Mouse (Mus musculus): ENCODE data around the gene Cyp3a59. TPM values are rescaled to one million over a fixed set of nuclear protein-coding genes. Genes with fewer than 3 reads are reported as not detected.
"Not testable (repeated sequence)": the region's sequence is repeated elsewhere in the genome, so short reads cannot be mapped to it uniquely, and the experiment has no call there.

Gene Cyp3a59
- not detected in 2 replicates for polyA plus RNA-seq (2015; fragmentation: Nextera tagmentation; extraction: Ambion mirVana)

DNA sequence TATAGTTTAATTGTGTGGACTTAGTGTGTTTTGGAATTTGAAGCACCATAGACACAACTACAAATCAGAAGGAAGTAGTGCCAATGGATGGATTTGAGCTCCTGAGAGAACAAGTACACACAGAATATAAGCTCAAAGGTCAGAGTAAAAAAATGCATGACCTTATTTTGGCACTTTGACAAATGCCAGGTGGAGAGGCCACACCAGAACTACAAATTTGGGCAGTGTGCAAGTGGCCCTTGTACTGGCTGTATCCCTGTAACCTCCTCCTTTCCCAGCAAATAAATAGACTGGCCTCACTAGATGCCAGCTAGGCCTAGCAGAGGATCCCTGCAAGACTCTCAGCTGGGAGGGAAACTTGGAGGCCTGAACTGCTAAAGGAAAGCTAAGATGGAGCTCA lies at the start of gene Cyp3a59:
TSS of gene Cyp3a59 (plus strand) at position 313 of the 400 bp plus-strand sequence.
- not testable (repeated sequence) for H3K4me1 ChIP-seq; H3K9ac ChIP-seq; H3K36me3 ChIP-seq; H3K27me3 ChIP-seq; H3K9me3 ChIP-seq (replicated peaks); H3K27ac ChIP-seq (replicated peaks); H3K4me3 ChIP-seq (replicated peaks); H3K4me2 ChIP-seq (replicated peaks); ATAC-seq (ENCODE audit: insufficient number of reproducible peaks, low FRiP score, low TSS enrichment, low read depth)

DNA sequence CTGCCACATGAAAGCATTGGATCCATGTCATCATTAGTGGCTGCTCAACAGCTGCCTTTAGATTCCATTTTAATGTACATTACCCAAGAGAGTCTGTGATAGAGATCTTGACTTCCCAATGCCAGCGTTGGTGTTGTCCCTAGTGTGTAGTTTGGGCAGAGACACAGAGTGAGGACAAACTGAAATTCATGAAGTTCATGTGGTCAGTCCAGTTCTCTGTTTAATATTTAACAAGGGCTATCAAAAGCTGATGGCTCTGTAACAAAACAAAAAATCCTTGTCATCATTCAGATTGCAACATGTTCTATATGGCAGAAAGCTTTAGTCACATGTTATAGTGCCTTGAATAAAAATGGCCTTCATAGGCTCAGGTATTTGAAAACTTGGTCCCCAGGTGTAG lies 9.0 kb upstream of the Cyp3a59 start:
- Histone ChIP-seq H3K4me1 (no peaks in the 10 kb centered on the region), H3K36me3 (no peaks in the 10 kb centered on the region), H3K27ac (replicated peaks) (no peak overlapping the region), H3K9ac (no peak overlapping the region), H3K9me3 (replicated peaks) (0 out of 2 replicates have a peak, but pooled peaks cover 4% of the 10 kb centered on the region), H3K4me2 (replicated peaks) (no peak overlapping the region), H3K4me3 (replicated peaks) (no peak overlapping the region), H3K27me3 (no peaks in the 10 kb centered on the region)
- 55% methylated on average over 1 of the region's 1 CpGs for WGBS
- no peak for ATAC-seq (ENCODE audit: insufficient number of reproducible peaks, low FRiP score, low TSS enrichment, low read depth)

DNA sequence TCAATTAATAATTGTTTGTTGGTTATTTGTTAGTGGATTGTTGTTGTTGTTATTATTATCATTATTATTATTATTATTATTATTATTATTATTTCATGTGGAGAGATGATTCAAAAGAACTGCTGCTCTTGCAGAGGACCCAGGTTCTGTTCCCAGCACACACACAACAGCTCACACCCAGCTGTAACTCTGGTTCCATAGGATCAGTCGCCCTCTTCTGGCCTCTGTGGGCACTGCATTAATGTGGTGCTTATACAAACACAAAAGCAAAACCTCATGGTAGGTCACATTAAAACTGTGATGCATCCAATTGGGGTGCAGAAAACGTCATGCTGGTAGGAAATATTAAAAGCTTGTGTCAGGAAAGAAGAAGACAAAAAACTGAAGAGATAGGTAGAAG lies 68.8 kb downstream of the Cyp3a59 start:
- no peak overlapping the region for H3K27ac ChIP-seq (replicated peaks)
- no peaks in the 10 kb centered on the region for H3K9me3 ChIP-seq (replicated peaks)
- H3K4me3 ChIP-seq (replicated peaks), result no peak overlapping the region
- 37% methylated on average over 2 of the region's 2 CpGs for WGBS
- ATAC-seq (ENCODE audit: insufficient number of reproducible peaks, low FRiP score, low TSS enrichment, low read depth), result no peak
- no peak overlapping the region for H3K9ac ChIP-seq
- H3K4me1 ChIP-seq, result no peaks in the 10 kb centered on the region
- H3K27me3 ChIP-seq, result no peaks in the 10 kb centered on the region
- no peaks in the 10 kb centered on the region for H3K36me3 ChIP-seq
- H3K4me2 ChIP-seq (replicated peaks), result no peak overlapping the region

DNA sequence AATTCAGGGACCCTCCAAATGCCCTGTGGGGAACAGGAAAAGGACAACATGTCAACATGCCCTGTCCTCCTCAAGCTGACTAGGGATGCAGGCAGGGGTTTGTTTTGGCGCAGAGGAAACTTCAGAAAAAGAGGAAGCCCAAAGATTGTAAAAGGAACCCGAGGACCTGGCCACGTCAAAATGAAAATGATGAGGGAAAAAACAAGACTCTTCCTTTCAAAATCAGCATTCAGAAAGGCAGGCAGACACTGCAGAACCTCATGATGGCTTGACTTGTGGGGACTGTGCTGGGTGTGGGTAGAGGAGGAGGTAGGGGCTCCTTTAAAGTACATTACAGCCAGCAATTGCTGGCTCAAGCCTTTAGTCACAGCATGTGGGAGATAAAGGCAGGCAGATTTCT lies 71.4 kb downstream of the Cyp3a59 start:
- Histone ChIP-seq H3K27ac (replicated peaks) (no peak overlapping the region), H3K4me1 (no peaks in the 10 kb centered on the region), H3K9ac (no peak overlapping the region), H3K4me3 (replicated peaks) (no peak overlapping the region), H3K36me3 (no peaks in the 10 kb centered on the region), H3K4me2 (replicated peaks) (no peak overlapping the region), H3K27me3 (no peaks in the 10 kb centered on the region), H3K9me3 (replicated peaks) (no peaks in the 10 kb centered on the region)
- WGBS, result 67% methylated on average over 3 of the region's 3 CpGs
- ATAC-seq (ENCODE audit: insufficient number of reproducible peaks, low FRiP score, low TSS enrichment, low read depth), result no peak

DNA sequence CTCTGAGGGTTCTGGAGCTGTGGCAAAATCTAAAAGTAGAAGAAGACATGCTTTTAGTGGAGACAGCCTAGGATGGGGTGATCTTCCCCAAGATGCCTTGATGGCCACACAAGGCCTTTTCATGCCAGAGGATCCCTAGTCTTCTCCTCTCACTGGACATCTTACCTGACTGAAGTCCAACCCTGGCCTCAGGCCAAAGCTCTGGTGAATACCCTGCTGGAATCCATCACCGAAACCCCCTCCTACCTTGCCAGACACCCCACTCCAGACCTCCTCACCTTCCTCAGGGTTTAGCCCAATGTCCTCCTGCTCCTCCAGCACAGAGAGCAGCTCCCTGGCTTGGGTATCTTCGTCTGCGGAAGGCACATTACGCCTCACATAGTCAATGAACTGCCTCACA lies 79.3 kb downstream of the Cyp3a59 start:
- H3K4me1 ChIP-seq; H3K27me3 ChIP-seq; H3K36me3 ChIP-seq; ATAC-seq (ENCODE audit: insufficient number of reproducible peaks, low FRiP score, low TSS enrichment, low read depth); H3K9ac ChIP-seq; H3K27ac ChIP-seq (replicated peaks); H3K9me3 ChIP-seq (replicated peaks); H3K4me2 ChIP-seq (replicated peaks); H3K4me3 ChIP-seq (replicated peaks): not testable (repeated sequence)
- 85% methylated on average over 4 of the region's 4 CpGs for WGBS

DNA sequence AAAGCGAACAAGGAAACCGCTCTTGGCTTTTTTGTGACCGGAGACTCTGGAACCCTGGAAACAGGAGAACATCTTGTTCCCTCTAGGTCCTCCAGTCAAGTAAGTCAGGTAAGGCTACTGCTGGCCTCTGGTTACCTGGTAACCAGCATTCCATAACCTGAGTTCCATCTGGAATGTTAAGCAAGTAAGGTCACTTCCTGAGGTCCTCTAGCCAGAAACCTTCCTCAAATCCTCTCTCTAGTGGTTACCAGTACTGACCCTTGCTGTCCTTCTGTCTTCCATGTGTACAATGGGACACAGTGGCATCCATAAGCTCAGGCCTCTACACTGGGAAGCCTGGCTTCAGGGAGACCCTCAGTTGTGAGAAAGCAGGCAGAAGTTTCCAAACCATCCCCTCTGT lies 81.4 kb downstream of the Cyp3a59 start, which contains the start of gene Gm5565:
TSS of gene Gm5565 (minus strand) at position 101 of the 400 bp plus-strand sequence.
- not testable (repeated sequence) for H3K4me3 ChIP-seq (replicated peaks); H3K36me3 ChIP-seq; H3K9ac ChIP-seq; H3K4me2 ChIP-seq (replicated peaks); H3K4me1 ChIP-seq; H3K9me3 ChIP-seq (replicated peaks); H3K27me3 ChIP-seq; H3K27ac ChIP-seq (replicated peaks); ATAC-seq (ENCODE audit: insufficient number of reproducible peaks, low FRiP score, low TSS enrichment, low read depth)
- WGBS, result 90% methylated on average over 3 of the region's 3 CpGs

Other genes starting within 250 kb of the Cyp3a59 start
- gene Cyp3a11, start 199.3 kb upstream of the Cyp3a59 start, polyA plus RNA-seq (2015; fragmentation: Nextera tagmentation; extraction: Ambion mirVana), result not detected in 2 replicates
- gene Cyp3a25, start 69.6 kb upstream of the Cyp3a59 start, polyA plus RNA-seq (2015; fragmentation: Nextera tagmentation; extraction: Ambion mirVana), result not detected in 2 replicates
- gene Gm5565, start 81.3 kb downstream of the Cyp3a59 start, polyA plus RNA-seq (2015; fragmentation: Nextera tagmentation; extraction: Ambion mirVana), result not detected in 2 replicates
- gene Gm6309, start 91.5 kb downstream of the Cyp3a59 start, polyA plus RNA-seq (2015; fragmentation: Nextera tagmentation; extraction: Ambion mirVana), result not detected in 2 replicates
- gene 1700001J03Rik, start 106.0 kb downstream of the Cyp3a59 start, polyA plus RNA-seq (2015; fragmentation: Nextera tagmentation; extraction: Ambion mirVana), result not detected in 2 replicates
- 49.4 and 51.5 TPM in 2 replicates for gene Rnf6, start 142.3 kb downstream of the Cyp3a59 start, polyA plus RNA-seq (2015; fragmentation: Nextera tagmentation; extraction: Ambion mirVana)
- gene Cdk8, start 152.0 kb downstream of the Cyp3a59 start, polyA plus RNA-seq (2015; fragmentation: Nextera tagmentation; extraction: Ambion mirVana), result 16.2 and 17.7 TPM in 2 replicates

Measured in embryonic facial prominence, embryonic 15.5 days (tissue).